Mouse (Mus musculus) heart, postnatal 10 days (tissue): ENCODE data around the gene Mogs. TPM values are rescaled to one million over a fixed set of nuclear protein-coding genes. Genes with fewer than 3 reads are reported as not detected.

Experiments used
- DNase-seq, 2 experiments: peaks; one replicate each; pipeline ENCODE4 v3.0.0; 2021
- intact Hi-C: fragments of 180-260 bp; cut with DNase I; formaldehyde crosslinking; loops from one replicate; pipeline ENCODE4 v1.15.1; 2025
- total RNA-seq, 2 experiments: library from RNA; stranded (reverse); gene quantifications; 2 replicates each; pipeline ENCODE4 v1.2.3; 2021

Mogs gene
- total RNA-seq, 2 experiments from 2014 or later, result 13.4 to 15.8 TPM

DNA sequence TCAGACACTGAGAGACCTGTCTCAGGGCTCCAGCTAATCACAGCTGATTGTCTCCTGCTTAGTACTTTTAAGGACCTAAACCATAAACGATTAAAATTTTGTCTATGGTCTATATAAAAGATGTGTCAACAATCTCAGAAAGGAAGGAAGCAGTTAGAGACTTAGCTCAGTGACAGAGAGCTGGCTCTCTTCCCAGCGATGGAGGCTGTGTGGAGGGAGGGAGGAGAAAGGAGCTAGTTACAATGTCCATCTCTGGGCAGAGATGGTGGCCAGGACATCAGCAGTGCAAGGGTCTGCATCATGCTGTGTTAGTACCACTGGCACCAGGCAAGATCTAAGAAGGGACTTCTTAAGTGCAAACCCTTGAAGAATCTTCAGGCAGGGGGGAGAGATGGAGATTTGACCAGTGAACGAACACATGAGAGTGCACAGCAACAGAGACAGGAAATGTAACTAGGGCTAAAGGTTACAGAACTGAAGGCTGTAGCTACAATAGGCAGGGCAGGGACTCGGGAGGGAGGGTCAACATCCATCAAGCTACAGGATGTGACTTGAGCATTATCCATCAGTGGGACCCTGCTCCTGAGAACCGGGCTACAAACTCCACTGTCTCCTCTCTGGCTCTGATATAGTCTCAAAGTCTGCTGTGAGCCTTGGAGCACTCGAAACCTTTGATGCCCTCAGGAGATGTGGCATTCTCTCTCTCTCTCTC, 22.7 kb upstream of the Mogs start:
- peak; percentile 46 to 54 for DNase-seq

GRCm38 (mm10) chr6:83095968-83096367, 19.3 kb upstream of the Mogs start:
- intact Hi-C loops, result no loop called here
- DNase-seq, result no peak

More for the DNA sequence above, 22.7 kb upstream of the Mogs start:
- intact Hi-C loops, result no loop called here

DNA sequence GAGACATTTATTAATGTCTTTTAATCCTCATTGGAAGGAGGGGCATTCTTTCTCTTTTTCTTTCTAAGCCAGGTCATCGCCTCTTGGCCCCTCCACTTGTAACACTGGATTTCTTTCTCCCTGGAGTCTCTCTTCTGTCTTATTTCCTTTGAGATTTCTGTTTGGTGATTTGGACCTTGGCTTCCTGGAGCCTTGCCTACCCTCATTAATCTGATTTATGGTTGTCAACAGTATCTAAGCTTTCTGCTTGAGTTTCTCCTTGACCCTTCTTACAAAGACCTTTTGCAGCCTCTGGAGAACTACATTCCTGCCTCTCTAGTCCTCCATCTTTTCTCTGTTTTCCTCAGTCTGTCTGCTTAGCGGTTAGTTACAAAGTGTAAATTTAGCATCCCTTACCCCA, 16.9 kb upstream of the Mogs start:
- DNase-seq, result no peak
- intact Hi-C loops, result no loop called here

DNA sequence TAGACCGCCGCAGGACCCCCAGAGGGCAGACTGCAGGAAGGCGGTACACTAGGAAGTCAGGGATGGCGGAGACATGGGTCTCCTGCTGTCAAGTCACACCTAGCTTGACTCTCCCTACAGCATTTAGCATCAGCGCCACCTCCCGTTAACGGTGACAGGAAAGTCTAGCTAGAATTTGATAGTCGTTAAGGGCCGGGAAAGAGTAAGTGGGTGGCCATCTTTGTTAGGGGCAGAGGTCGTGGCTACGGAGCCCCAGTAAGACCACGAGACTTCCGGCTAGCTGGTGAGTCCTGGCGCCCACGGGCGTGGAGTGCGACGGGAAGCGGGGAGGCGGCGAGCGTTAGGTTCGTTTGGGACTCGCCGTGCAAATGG, 14.0 kb upstream of the Mogs start, which contains the start of the genes Ccdc142 and Gm42688:
Gene Ccdc142, plus strand, starts transcription at position 286 of the 372 bp plus-strand sequence.
Gene Gm42688, plus strand, starts transcription at position 302 of the 372 bp plus-strand sequence.
- intact Hi-C loops, result loop anchor here (1.0 to 2.0 kb wide), 2 partner anchors 47 to 105 kb away; partner anchors contain the start of genes Aup1 and Htra2
- DNase-seq, result peak; percentile 93 to 94

GRCm38 (mm10) chr6:83101688-83102556, 13.4 kb upstream of the Mogs start:
- intact Hi-C loops, result loop anchor here (1.0 to 2.0 kb wide), 2 partner anchors 47 to 106 kb away; partner anchors contain the start of genes Aup1 and Htra2
- DNase-seq, result peak; percentile 75 to 78

DNA sequence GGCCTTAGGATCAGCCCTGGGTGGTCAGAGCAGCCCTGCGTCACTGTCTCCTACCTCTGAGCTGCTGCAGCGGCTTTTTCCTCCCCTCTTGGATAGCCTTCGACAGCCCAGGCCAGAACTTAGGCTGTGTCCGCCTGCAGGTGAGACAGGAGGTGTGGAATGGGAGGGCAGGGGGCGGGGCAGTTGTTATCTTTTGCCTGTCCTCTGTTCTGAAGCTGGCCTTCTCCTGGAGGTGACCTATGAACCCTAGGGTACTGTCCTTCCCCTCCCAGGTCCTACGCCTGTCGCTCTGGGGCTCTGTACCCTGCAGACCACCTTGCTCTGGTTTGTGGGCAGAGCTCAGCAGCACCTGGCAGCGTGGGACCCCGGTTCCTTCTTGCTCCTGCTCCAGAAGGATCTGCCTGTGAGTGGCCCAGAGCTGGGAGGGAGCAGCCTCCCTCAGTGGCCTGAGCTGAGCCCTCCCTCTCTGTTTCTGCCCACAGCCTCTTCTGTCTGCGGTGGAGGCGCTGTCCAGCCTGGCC, 12.1 kb upstream of the Mogs start:
- DNase-seq, result no peak
- intact Hi-C loops, result no loop called here

GRCm38 (mm10) chr6:83104158-83104557, 11.1 kb upstream of the Mogs start:
- DNase-seq, result no peak
- intact Hi-C loops, result no loop called here

DNA sequence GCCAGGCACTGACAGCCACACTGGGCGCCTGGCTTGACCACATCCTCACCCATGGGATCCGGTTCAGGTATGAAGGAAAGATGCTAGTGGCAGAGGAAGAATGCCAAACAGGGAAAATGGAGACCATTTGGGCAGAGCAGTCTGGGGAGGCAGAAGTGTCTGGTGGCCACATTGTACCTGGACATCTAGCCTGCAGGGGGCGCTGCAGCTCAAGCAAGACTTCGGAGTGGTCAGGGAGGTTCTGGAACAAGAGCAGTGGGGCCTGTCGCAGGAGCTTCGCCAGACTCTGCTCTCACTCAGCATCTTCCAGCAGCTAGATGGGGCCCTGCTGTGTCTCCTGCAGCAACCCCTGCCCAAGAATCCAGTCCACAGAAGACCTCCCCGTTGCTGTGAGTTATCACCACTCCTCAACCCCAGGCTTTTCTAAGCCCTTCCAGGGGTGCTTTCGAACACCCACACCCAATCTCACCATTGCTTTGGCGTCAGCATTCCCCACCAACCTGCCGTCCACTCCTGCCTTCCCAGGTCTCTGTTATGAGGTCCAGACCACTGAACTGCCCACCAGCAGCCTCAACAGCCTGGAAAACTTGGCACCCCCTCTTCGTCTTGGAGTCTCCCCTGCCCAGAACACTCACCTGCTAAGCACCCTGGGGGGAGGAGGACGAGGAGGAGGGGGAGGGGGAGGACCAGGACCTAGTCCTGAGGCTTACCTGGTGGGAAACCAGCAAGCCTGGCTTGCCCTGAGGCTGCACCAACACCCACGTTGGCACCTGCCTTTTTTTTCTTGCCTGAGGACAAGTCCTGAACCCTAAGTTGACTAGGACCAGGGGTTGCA, 7.5 kb upstream of the Mogs start:
- intact Hi-C loops, result no loop called here
- DNase-seq, result peak; percentile 73 to 90

DNA sequence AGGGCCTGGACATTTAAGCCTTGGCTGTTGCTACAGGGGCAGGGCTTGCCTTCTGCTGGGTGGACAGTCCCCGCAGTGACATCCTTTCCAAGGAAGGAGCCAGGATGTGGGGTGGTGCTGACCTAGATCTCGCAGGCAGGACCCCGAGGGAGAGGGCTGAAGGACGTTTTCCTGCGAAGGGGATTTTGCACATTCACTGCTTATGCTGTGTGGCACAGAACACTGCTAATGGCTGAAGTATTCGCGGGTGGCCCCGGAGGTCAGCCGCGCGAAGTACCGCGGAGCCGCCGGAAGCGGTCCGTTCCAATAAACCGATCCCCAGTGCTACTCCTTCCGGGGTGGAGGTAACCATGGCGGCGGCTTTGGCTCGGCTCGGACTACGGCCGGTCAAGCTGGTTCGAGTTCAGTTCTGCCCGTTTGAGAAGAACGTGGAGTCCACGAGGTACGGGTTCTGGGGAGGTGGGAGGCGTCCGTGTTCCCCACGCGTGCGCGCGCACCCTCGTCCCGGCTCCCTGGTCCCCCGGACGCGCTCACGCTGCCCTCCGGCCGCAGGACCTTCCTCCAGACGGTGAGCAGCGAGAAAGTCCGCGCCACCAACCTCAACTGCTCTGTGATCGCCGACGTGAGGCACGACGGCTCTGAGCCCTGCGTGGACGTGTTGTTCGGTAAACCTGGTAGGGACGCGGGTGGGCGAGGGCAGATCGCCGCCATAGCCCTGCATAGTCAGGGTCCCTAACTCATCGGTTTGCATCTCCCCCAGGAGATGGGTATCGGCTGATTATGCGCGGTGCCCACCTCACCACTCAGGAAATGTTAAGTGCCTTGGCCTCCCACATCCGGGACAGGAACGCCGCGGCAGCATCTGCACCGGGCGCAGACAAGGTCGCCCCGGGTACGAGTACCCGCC, 6.3 kb upstream of the Mogs start, which contains the start of gene Mrpl53:
Gene Mrpl53, plus strand, starts transcription at position 279 of the 907 bp plus-strand sequence.
- DNase-seq, result peak; percentile 87 to 91
- intact Hi-C loops, result no loop called here

- intact Hi-C loops, result no loop called here
Observed at GRCm38 (mm10) chr6:83111510-83112136, 3.7 kb upstream of the Mogs start.

DNA sequence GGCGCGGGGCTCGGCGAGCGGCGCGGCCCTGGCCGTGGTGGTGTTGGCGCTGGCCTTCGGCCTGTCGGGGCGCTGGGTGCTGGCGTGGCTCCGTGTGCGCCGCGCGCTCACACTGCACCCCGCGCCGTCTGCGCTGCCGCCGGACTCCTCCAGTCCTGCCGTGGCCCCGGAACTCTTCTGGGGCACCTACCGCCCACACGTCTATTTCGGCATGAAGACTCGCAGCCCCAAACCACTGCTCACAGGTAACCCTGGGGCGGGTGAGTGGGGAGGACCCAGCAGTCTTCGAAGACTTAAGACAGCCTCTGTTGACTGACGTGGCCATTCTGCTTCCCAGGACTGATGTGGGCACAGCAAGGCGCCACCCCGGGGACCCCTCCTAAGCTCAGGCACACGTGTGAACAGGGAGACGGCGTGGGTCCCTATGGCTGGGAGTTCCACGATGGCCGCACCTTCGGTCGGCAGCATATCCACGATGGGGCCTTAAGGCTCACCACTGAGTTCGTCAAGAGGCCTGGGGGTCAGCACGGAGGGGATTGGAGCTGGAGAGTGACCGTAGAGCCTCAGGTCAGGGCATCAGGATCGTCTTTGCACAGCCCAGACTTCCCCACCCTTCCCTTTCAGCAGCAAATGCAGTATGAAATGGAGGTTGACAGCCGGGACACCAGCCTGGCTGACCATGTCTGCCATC, 531 bp downstream of the Mogs start:
- DNase-seq, result peak in 1 of 2 experiments; percentile 41
- intact Hi-C loops, result loop anchor here (2.0 kb wide), 1 partner anchor 43 kb away; no protein-coding TSS in a partner anchor

More at GRCm38 (mm10) chr6:83111510-83112136, 3.7 kb upstream of the Mogs start:
- DNase-seq, result no peak

DNA sequence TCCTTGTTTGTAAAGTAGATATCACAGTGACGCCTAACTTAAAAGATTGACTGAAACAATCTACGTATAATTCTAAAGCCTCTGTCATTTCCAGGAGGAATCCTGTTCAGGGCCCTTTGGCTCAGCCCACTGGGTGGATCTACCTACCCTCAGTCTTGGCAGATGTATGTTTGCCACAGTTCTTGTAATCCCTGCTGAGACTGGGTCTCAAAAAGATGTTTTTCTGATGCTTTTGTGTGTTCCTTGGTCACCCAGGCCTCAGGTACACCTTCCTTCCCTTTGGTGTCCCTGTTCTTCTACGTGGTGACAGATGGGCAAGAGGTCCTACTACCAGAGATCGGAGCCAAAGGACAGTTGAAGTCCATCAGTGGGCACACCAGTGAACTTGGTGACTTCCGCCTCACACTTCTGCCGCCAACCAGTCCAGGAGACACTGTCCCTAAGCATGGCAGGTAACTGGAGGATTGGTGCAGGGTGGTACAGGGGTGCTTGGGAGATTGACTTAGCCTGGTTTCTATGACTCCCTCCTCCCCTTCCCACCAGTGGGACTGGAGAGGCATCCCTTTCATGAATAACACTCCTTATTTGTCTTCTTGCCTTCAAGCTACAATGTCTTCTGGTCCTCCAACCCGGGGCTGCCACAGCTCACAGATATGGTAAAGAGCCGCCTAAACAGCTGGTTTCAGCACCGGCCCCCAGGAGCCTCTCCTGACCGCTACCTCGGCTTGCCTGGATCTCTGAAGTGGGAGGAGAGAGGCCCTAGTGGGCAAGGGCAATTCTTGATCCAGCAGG, 1.3 kb downstream of the Mogs start:
- DNase-seq, result no peak
- intact Hi-C loops, result loop anchor here (2.0 kb wide), 1 partner anchor 42 kb away; no protein-coding TSS in a partner anchor

DNA sequence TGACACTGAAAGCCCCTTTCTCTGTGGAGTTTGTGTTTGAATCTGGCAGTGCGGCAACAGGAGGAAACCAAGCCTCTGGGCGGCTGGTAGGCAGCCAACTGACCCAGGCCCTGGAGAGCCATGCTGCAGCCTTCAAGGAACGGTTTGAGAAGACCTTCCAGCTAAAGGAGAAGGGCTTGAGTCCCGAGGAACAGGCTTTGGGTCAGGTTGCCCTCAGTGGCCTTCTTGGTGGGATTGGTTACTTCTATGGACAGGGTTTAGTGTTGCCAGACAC, 1.8 kb downstream of the Mogs start:
- intact Hi-C loops, result loop anchor here (2.0 kb wide), 1 partner anchor 42 kb away; no protein-coding TSS in a partner anchor
- DNase-seq, result no peak

GRCm38 (mm10) chr6:83117616-83118015, 2.3 kb downstream of the Mogs start:
- DNase-seq, result no peak
- intact Hi-C loops, result loop anchor here (2.0 kb wide), 1 partner anchor 41 kb away; no protein-coding TSS in a partner anchor

DNA sequence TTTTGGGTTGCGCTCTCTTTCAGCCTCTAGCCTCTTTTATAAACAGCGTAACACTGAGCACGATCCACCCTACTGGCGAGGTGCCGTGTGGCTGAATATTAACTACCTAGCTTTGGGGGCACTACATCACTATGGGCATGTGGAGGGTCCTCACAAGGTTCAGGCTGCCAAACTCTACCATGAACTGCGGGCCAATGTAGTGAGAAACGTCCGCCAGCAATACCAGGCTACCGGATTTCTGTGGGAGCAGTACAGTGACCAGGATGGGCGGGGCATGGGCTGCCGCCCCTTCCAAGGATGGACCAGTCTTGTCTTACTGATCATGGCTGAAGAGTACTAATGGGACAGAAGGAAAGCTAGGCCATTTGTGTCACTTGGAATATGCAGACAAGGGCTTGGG, 3.1 kb downstream of the Mogs start:
- intact Hi-C loops, result no loop called here

DNA sequence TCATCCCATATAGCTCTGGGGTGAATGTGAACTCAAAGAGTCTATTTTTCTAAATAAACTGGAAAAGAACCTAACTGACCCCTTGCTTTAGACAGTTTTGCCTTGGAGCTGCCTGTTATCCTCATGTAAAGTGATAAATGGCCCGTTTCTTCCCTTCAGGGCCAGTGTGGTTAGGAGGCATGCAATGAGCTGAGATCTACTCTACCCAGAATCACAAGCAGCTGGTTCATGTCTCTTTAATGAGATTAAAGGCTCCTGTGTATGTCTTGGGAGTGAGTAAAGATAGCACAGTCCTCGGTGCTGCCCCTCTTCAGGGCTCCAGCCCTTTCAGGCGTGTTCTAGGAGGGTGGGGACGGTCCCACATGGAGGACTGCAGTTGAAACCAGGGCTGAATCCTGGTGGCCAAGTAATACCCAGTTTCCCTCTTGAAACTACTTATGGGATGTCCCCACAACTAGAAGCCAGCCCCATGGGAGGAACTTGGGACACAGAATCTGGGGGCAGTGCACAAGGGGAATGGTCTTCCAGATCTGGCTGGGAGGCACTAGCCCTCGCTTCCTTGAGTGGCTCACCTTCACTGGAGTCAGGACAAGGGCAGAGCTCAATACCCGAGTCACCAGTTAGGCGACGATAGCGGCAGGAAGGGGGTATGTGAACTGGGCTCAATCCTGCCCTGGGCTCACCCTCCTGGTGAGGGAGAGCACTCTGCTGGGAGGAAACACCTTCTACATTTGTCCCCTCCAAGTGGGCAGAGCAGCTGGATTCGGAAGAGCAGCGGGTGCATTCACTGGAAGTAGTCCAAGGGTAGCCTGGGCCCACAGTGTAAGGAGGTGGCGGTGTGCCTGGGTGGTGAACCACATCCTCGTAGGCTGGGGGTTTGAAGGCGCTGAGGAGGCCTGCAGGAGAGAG, 3.8 kb downstream of the Mogs start:
- DNase-seq, result no peak
- intact Hi-C loops, result no loop called here

More for the DNA sequence above, 3.1 kb downstream of the Mogs start:
- no peak for DNase-seq
